ENCODE assay signal across 9 mouse cellular contexts in genomic region chr5:125069916-125070315, GRCm38 (mm10).
DNase-seq lines count a peak whose midpoint lies in the region; ATAC-seq and TF ChIP-seq lines count a peak whose summit lies in the region.
"Had no signal": no experiment of that assay in that cellular context is flagged by ENCODE, and none has a peak within 500 bp of the region (broad histone marks: within the 10 kb centered on the region; RNA-seq: fewer than 3 reads in every experiment).

No protein-coding gene starts in this region.

- DNase-seq in adrenal gland, adult (ENCODE audit: inconsistent age in 2 of 2, low spot score in 1 of 2) = peak; percentile 30 to 61
- no peak for DNase-seq in adrenal gland, postnatal 4 days (ENCODE audit: low spot score in 2 of 2)
- no peak for DNase-seq in kidney, adult 11 months
- DNase-seq in hindbrain, embryonic 10.5 days (ENCODE audit: low spot score) = no peak
- no peak for DNase-seq in thymus, adult 2 months
- no peak for DNase-seq in c-Kit-positive CD71-positive TER-119-positive erythroid progenitor cells, embryonic 14.5 days (ENCODE audit: low spot score)

- no peak for TF ChIP-seq POLR2A in thymus, adult 2 months (IDR thresholded peaks at IDR 0.05; ENCODE audit: control insufficient read depth, extremely low read depth, insufficient read depth, low read length, poor library complexity)

- H3K27me3 ChIP-seq in kidney, embryonic 14.5 days (ENCODE audit: control insufficient read depth, insufficient read depth, low read length) = no peaks in the 10 kb centered on the region
- H3K27me3 ChIP-seq in hindbrain, embryonic 10.5 days (ENCODE audit: insufficient read depth, poor library complexity, severe bottlenecking) = no peaks in the 10 kb centered on the region
- H3K27me3 ChIP-seq in midbrain, embryonic 15.5 days (replicated peaks) = no peaks in the 10 kb centered on the region
- H3K27me3 ChIP-seq in thymus, adult 2 months (ENCODE audit: control insufficient read depth, insufficient read depth, low read length) = no peaks in the 10 kb centered on the region

- H3K27ac ChIP-seq in kidney, embryonic 14.5 days (ENCODE audit: low read depth, low read length) = peak overlapping the region; percentile 78
- H3K27ac ChIP-seq in hindbrain, embryonic 10.5 days = 0 out of 2 replicates have a peak overlapping the region, but pooled peaks have one; percentile 41
- peak overlapping the region; percentile 20; the same call in 1 of the 2 replicates for H3K27ac ChIP-seq in midbrain, embryonic 15.5 days
- no peak overlapping the region for H3K27ac ChIP-seq in thymus, adult 2 months (ENCODE audit: control insufficient read depth, insufficient read depth, low read length)
- H3K27ac ChIP-seq: macrophage had no signal

- peak overlapping the region; percentile 8; the same call in 1 of the 2 replicates for H3K4me2 ChIP-seq in kidney, embryonic 14.5 days (replicated peaks; ENCODE audit: low read depth, low read length)
- H3K4me2 ChIP-seq in midbrain, embryonic 15.5 days = no peak overlapping the region

- TF ChIP-seq CTCF in thymus, adult 2 months (IDR thresholded peaks at IDR 0.05; ENCODE audit: borderline replicate concordance, control insufficient read depth, extremely low read depth, insufficient read depth, low read length, poor library complexity) = no peak

- no peak for ATAC-seq in kidney, embryonic 14.5 days (ENCODE audit: low FRiP score, low TSS enrichment)
- no peak for ATAC-seq in midbrain, embryonic 15.5 days (replicated peaks)

- no peak overlapping the region for H3K4me3 ChIP-seq in kidney, embryonic 14.5 days (ENCODE audit: low read length)
- no peak overlapping the region for H3K4me3 ChIP-seq in hindbrain, embryonic 10.5 days
- no peak overlapping the region for H3K4me3 ChIP-seq in midbrain, embryonic 15.5 days
- no peak overlapping the region for H3K4me3 ChIP-seq in thymus, adult 2 months (ENCODE audit: control insufficient read depth, insufficient read depth, low read length)

- peaks cover 64% of the 10 kb centered on the region for H3K4me1 ChIP-seq in kidney, embryonic 14.5 days (ENCODE audit: control insufficient read depth, insufficient read depth, low read length)
- peaks cover 37% of the 10 kb centered on the region for H3K4me1 ChIP-seq in hindbrain, embryonic 10.5 days (replicated peaks)
- peaks cover 21% of the 10 kb centered on the region for H3K4me1 ChIP-seq in midbrain, embryonic 15.5 days
- H3K4me1 ChIP-seq in thymus, adult 2 months (replicated peaks; ENCODE audit: control insufficient read depth, insufficient read depth, low read length) = peaks cover 12% of the 10 kb centered on the region

- H3K9ac ChIP-seq in kidney, embryonic 14.5 days (ENCODE audit: low read depth, low read length) = no peak overlapping the region
- H3K9ac ChIP-seq in midbrain, embryonic 15.5 days = no peak overlapping the region; the same call in 1 of the 2 replicates

- no peaks in the 10 kb centered on the region for H3K9me3 ChIP-seq in kidney, embryonic 14.5 days (ENCODE audit: control insufficient read depth, low read length)
- no peaks in the 10 kb centered on the region for H3K9me3 ChIP-seq in hindbrain, embryonic 10.5 days
- H3K9me3 ChIP-seq in midbrain, embryonic 15.5 days = no peaks in the 10 kb centered on the region

- peaks cover 42% of the 10 kb centered on the region for H3K36me3 ChIP-seq in kidney, embryonic 14.5 days (ENCODE audit: control insufficient read depth, insufficient read depth, low read length)
- H3K36me3 ChIP-seq in hindbrain, embryonic 10.5 days = peaks cover 85% of the 10 kb centered on the region
- no peaks in the 10 kb centered on the region; the same call in 1 of the 2 replicates for H3K36me3 ChIP-seq in midbrain, embryonic 15.5 days (replicated peaks)
- H3K36me3 ChIP-seq in thymus, adult 2 months (ENCODE audit: control insufficient read depth, insufficient read depth, low read length) = peaks cover 16% of the 10 kb centered on the region

- 38% methylated on average over 5 of the region's 5 CpGs for WGBS in kidney, embryonic 14.5 days
- WGBS in hindbrain, embryonic 10.5 days = 71% methylated on average over 5 of the region's 5 CpGs
- WGBS in midbrain, embryonic 15.5 days = 73% methylated on average over 5 of the region's 5 CpGs
- WGBS in thymus, adult 2 months = 96% methylated on average over 5 of the region's 5 CpGs

Comparison
In these comparisons a context has a peak if more than half of its experiments do, and no peak if none do; other contexts are left out.
1. DNase-seq: peak in adrenal gland, adult (2 of 2); none in adrenal gland, postnatal 4 days (0 of 2), kidney, adult 11 months (single experiment), hindbrain, embryonic 10.5 days (single experiment), thymus, adult 2 months (single experiment) and c-Kit-positive CD71-positive TER-119-positive erythroid progenitor cells, embryonic 14.5 days (single experiment).